Mouse (Mus musculus) hindbrain, embryonic 14.5 days (tissue): ENCODE data around the gene Dip2b. TPM values are rescaled to one million over a fixed set of nuclear protein-coding genes. Genes with fewer than 3 reads are reported as not detected.

Experiments used
- ATAC-seq: fragments of 200-750 bp; cut with Nextera tagmentation; 2 replicates; pipeline ENCODE4 v1.8.0; 2017; ENCODE audit warnings: moderate number of reproducible peaks, mild to moderate bottlenecking, moderate TSS enrichment, moderate library complexity; ENCODE audit not compliant: low FRiP score
- DNase-seq: peaks from one replicate; pipeline ENCODE4 v3.0.0-alpha.2; 2015; ENCODE audit warnings: low spot score
- H3K27ac ChIP-seq: fragments of 300-500 bp; sonication (generic); 2 replicates; pipeline ENCODE4 v1.5.1; 2014; ENCODE audit warnings: mild to moderate bottlenecking, moderate library complexity
- H3K27me3 ChIP-seq: fragments of 300-500 bp; sonication (generic); 2 replicates; pipeline ENCODE4 v1.6.1; 2014; ENCODE audit warnings: mild to moderate bottlenecking, low read length, mixed read lengths; ENCODE audit not compliant: control insufficient read depth, insufficient read depth
- H3K36me3 ChIP-seq: fragments of 300-500 bp; sonication (generic); replicated peaks from 2 replicates; pipeline ENCODE4 v1.6.1; 2014; ENCODE audit not compliant: control insufficient read depth, insufficient read depth
- H3K4me1 ChIP-seq: fragments of 300-500 bp; sonication (generic); replicated peaks from 2 replicates; pipeline ENCODE4 v1.6.1; 2014; ENCODE audit warnings: antibody characterized with exemption, low read length, mixed read lengths; ENCODE audit not compliant: control insufficient read depth, insufficient read depth
- H3K4me2 ChIP-seq: fragments of 300-500 bp; sonication (generic); replicated peaks from 2 replicates; pipeline ENCODE4 v1.6.1; 2014; ENCODE audit warnings: mild to moderate bottlenecking, moderate library complexity
- H3K4me3 ChIP-seq: fragments of 300-500 bp; sonication (generic); replicated peaks from 2 replicates; pipeline ENCODE4 v1.5.1; 2014; ENCODE audit warnings: mild to moderate bottlenecking, low read length
- H3K9ac ChIP-seq: fragments of 300-500 bp; sonication (generic); 2 replicates; pipeline ENCODE4 v1.6.1; 2014
- H3K9me3 ChIP-seq: fragments of 300-500 bp; sonication (generic); 2 replicates; pipeline ENCODE4 v1.6.1; 2016; ENCODE audit warnings: low read length; ENCODE audit not compliant: control insufficient read depth
- WGBS: fragments of 180-500 bp; shearing (Covaris S2); extraction: QIAGEN DNeasy Blood & Tissue Kit; methylation state at CpG from one replicate; pipeline ENCODE4 v1.1.7; 2014; 5-methylcytosine and 5-hydroxymethylcytosine counted together
- polyA plus RNA-seq: library from polyadenylated mRNA; unstranded; fragments of >200 nt; fragmentation: Nextera tagmentation; extraction: Ambion mirVana; gene quantifications from 2 replicates; pipeline ENCODE4 v1.2.1, GENCODE M21; 2014

Dip2b gene
- polyA plus RNA-seq, 1 experiment from 2014 or later, result 27.8 TPM

GRCm38 (mm10) chr15:100025076-100025834 lies 13.2 kb upstream of the Dip2b start:
- DNase-seq, result no peak
- Histone ChIP-seq H3K4me3 (no peak overlapping the region), H3K4me1 (no peaks in the 10 kb centered on the region), H3K9me3 (no peaks in the 10 kb centered on the region), H3K27ac (no peak overlapping the region), H3K27me3 (no peaks in the 10 kb centered on the region), H3K36me3 (no peaks in the 10 kb centered on the region), H3K9ac (no peak overlapping the region), H3K4me2 (no peak overlapping the region)
- 81% methylated on average over 11 of the region's 11 CpGs for WGBS
- no peak for ATAC-seq

GRCm38 (mm10) chr15:100028133-100028532 lies 10.3 kb upstream of the Dip2b start:
- no peak for DNase-seq
- Histone ChIP-seq H3K9me3 (no peaks in the 10 kb centered on the region), H3K4me3 (no peak overlapping the region), H3K36me3 (no peaks in the 10 kb centered on the region), H3K27me3 (no peaks in the 10 kb centered on the region), H3K4me1 (no peaks in the 10 kb centered on the region), H3K27ac (no peak overlapping the region), H3K4me2 (no peak overlapping the region), H3K9ac (no peak overlapping the region)
- 80% methylated on average over 2 of the region's 2 CpGs for WGBS
- no peak for ATAC-seq

- Histone ChIP-seq H3K4me2 (no peak overlapping the region), H3K4me3 (no peak overlapping the region), H3K27me3 (no peaks in the 10 kb centered on the region), H3K9ac (no peak overlapping the region), H3K27ac (no peak overlapping the region), H3K36me3 (no peaks in the 10 kb centered on the region), H3K4me1 (no peaks in the 10 kb centered on the region), H3K9me3 (no peaks in the 10 kb centered on the region)
- WGBS, result 88% methylated on average over 8 of the region's 8 CpGs
- no peak for ATAC-seq
- DNase-seq, result no peak
Measured at GRCm38 (mm10) chr15:100029497-100029896, 9.0 kb upstream of the Dip2b start.

GRCm38 (mm10) chr15:100029900-100030299 lies 8.6 kb upstream of the Dip2b start:
- no peak for DNase-seq

GRCm38 (mm10) chr15:100032546-100032945 lies 5.9 kb upstream of the Dip2b start:
- Histone ChIP-seq H3K36me3 (no peaks in the 10 kb centered on the region), H3K27me3 (no peaks in the 10 kb centered on the region), H3K4me2 (no peak overlapping the region), H3K4me3 (no peak overlapping the region), H3K9ac (no peak overlapping the region), H3K9me3 (no peaks in the 10 kb centered on the region), H3K4me1 (no peaks in the 10 kb centered on the region), H3K27ac (no peak overlapping the region)
- no peak for ATAC-seq
- DNase-seq, result no peak
- 89% methylated on average over 3 of the region's 3 CpGs for WGBS

More at GRCm38 (mm10) chr15:100029900-100030299, 8.6 kb upstream of the Dip2b start:
- no peaks in the 10 kb centered on the region for H3K36me3 ChIP-seq
- WGBS, result 97% methylated on average over 2 of the region's 2 CpGs
- H3K4me3 ChIP-seq, result no peak overlapping the region
- no peak overlapping the region for H3K27ac ChIP-seq
- no peak overlapping the region for H3K4me2 ChIP-seq
- no peaks in the 10 kb centered on the region for H3K27me3 ChIP-seq
- no peaks in the 10 kb centered on the region for H3K9me3 ChIP-seq
- ATAC-seq, result no peak
- H3K9ac ChIP-seq, result no peak overlapping the region
- no peaks in the 10 kb centered on the region for H3K4me1 ChIP-seq

- H3K36me3 ChIP-seq, result no peaks in the 10 kb centered on the region
- no peaks in the 10 kb centered on the region for H3K9me3 ChIP-seq
- peak overlapping the region; percentile 68 for H3K4me2 ChIP-seq
- H3K27ac ChIP-seq, result peak overlapping the region; percentile 99
- peak overlapping the region; percentile 100 for H3K9ac ChIP-seq
- DNase-seq (peak; percentile 67), ATAC-seq (peak; percentile 67)
- no peaks in the 10 kb centered on the region for H3K27me3 ChIP-seq
- peaks cover 31% of the 10 kb centered on the region for H3K4me1 ChIP-seq
- peak overlapping the region; percentile 99 for H3K4me3 ChIP-seq
- under 1% methylated on average over 31 of the region's 36 CpGs for WGBS
Measured at GRCm38 (mm10) chr15:100039001-100039701, 687 bp downstream of the Dip2b start.

GRCm38 (mm10) chr15:100040541-100041266 lies 2.2 kb downstream of the Dip2b start:
- H3K9ac ChIP-seq, result peak overlapping the region; percentile 100
- WGBS, result 22% methylated on average over 14 of the region's 14 CpGs

GRCm38 (mm10) chr15:100041267-100042047 lies 3.0 kb downstream of the Dip2b start:
- Histone ChIP-seq H3K4me1 (peaks cover 45% of the 10 kb centered on the region), H3K9ac (peak overlapping the region; percentile 100), H3K36me3 (no peaks in the 10 kb centered on the region; the same call in 1 of the 2 replicates), H3K27ac (peak overlapping the region; percentile 29; the same call in 1 of the 2 replicates), H3K9me3 (no peaks in the 10 kb centered on the region), H3K27me3 (no peaks in the 10 kb centered on the region), H3K4me3 (peak overlapping the region; percentile 99), H3K4me2 (peak overlapping the region; percentile 68)
- no peak for ATAC-seq
- WGBS, result 40% methylated on average over 10 of the region's 10 CpGs
- DNase-seq, result no peak

More at GRCm38 (mm10) chr15:100040541-100041266, 2.2 kb downstream of the Dip2b start:
- peak; percentile 37 for DNase-seq
- no peak for ATAC-seq
- Histone ChIP-seq H3K4me2 (peak overlapping the region; percentile 68), H3K27ac (peak overlapping the region; percentile 29; the same call in 1 of the 2 replicates), H3K4me1 (peaks cover 41% of the 10 kb centered on the region), H3K27me3 (no peaks in the 10 kb centered on the region), H3K4me3 (peak overlapping the region; percentile 99), H3K36me3 (no peaks in the 10 kb centered on the region; the same call in 1 of the 2 replicates), H3K9me3 (no peaks in the 10 kb centered on the region)
